ENCODE assay signal across 14 mouse cellular contexts in genomic region chr2:170245637-170246341, GRCm38 (mm10).
DNase-seq lines count a peak whose midpoint lies in the region; ATAC-seq lines count a peak whose summit lies in the region.
"Had no signal": no experiment of that assay in that cellular context is flagged by ENCODE, and none has a peak within 500 bp of the region (broad histone marks: within the 10 kb centered on the region; RNA-seq: fewer than 3 reads in every experiment).

No protein-coding gene starts in this region.

- no peak overlapping the region for H3K4me3 ChIP-seq in forebrain, embryonic 16.5 days (replicated peaks; ENCODE audit: low read length)
- H3K4me3 ChIP-seq in midbrain, embryonic 16.5 days (ENCODE audit: low read depth, low read length) = no peak overlapping the region
- H3K4me3 ChIP-seq: heart, embryonic 15.5 days had no signal

- H3K4me1 ChIP-seq in forebrain, embryonic 16.5 days (replicated peaks; ENCODE audit: control insufficient read depth, insufficient read depth, low read length) = peaks cover 14% of the 10 kb centered on the region
- H3K4me1 ChIP-seq in midbrain, embryonic 16.5 days (ENCODE audit: control insufficient read depth, insufficient read depth, low read length) = peaks cover 13% of the 10 kb centered on the region
- H3K4me1 ChIP-seq: heart, embryonic 15.5 days had no signal

- no peaks in the 10 kb centered on the region for H3K9me3 ChIP-seq in forebrain, embryonic 16.5 days (ENCODE audit: control insufficient read depth, low read length)
- H3K9me3 ChIP-seq in midbrain, embryonic 16.5 days (replicated peaks; ENCODE audit: control insufficient read depth, low read length, poor library complexity, severe bottlenecking) = no peaks in the 10 kb centered on the region
- H3K9me3 ChIP-seq: heart, embryonic 15.5 days had no signal

- no peaks in the 10 kb centered on the region for H3K36me3 ChIP-seq in forebrain, embryonic 16.5 days (ENCODE audit: control insufficient read depth, insufficient read depth)
- H3K36me3 ChIP-seq in midbrain, embryonic 16.5 days (ENCODE audit: control insufficient read depth, insufficient read depth, low read length) = no peaks in the 10 kb centered on the region
- H3K36me3 ChIP-seq: heart, embryonic 15.5 days had no signal

- peak; percentile 31; the same call in 1 of the 2 replicates for ATAC-seq in forebrain, embryonic 16.5 days
- ATAC-seq in midbrain, embryonic 16.5 days = peak; percentile 8; the same call in 1 of the 2 replicates

- 8% methylated on average over 12 of the region's 12 CpGs for WGBS in forebrain, embryonic 16.5 days
- WGBS in midbrain, embryonic 16.5 days = 8% methylated on average over 12 of the region's 12 CpGs

- peak; percentile 32 for DNase-seq in embryo, embryonic 10.5 days (ENCODE audit: low spot score)
- DNase-seq in embryo, embryonic 10 days (ENCODE audit: low spot score) = no peak
- DNase-seq in Muller cell, postnatal 12 days (ENCODE audit: inconsistent ontology term) = peak; percentile 95
- DNase-seq in thymus, postnatal 25 days = no peak
- DNase-seq in heart, adult 11 months = no peak
- no peak for DNase-seq in lung, postnatal 25 days (ENCODE audit: low spot score)
- DNase-seq: cerebellum, postnatal 25 days; gastrocnemius, postnatal 10 days; left cerebral cortex, postnatal 4 days; spleen, adult 18-20 months had no signal

- no peaks in the 10 kb centered on the region for H3K27me3 ChIP-seq in forebrain, embryonic 16.5 days (replicated peaks; ENCODE audit: control insufficient read depth, insufficient read depth, low read length)
- no peaks in the 10 kb centered on the region for H3K27me3 ChIP-seq in midbrain, embryonic 16.5 days (ENCODE audit: control insufficient read depth, insufficient read depth, low read depth, low read length)
- H3K27me3 ChIP-seq: heart, embryonic 15.5 days had no signal

- H3K4me2 ChIP-seq in forebrain, embryonic 16.5 days (ENCODE audit: low read length) = 0 out of 2 replicates have a peak overlapping the region, but pooled peaks have one; percentile 3
- no peak overlapping the region for H3K4me2 ChIP-seq in midbrain, embryonic 16.5 days (ENCODE audit: low read length)
- H3K4me2 ChIP-seq: heart, embryonic 15.5 days had no signal

- H3K9ac ChIP-seq in forebrain, embryonic 16.5 days (replicated peaks; ENCODE audit: low read depth, low read length) = no peak overlapping the region
- no peak overlapping the region for H3K9ac ChIP-seq in midbrain, embryonic 16.5 days (ENCODE audit: low read depth, low read length)
- H3K9ac ChIP-seq: heart, embryonic 15.5 days; liver, embryonic 14.5 days had no signal

- 0 out of 2 replicates have a peak overlapping the region, but pooled peaks have one; percentile 1 for H3K27ac ChIP-seq in forebrain, embryonic 16.5 days (ENCODE audit: low read length)
- H3K27ac ChIP-seq in midbrain, embryonic 16.5 days (ENCODE audit: low read length) = no peak overlapping the region
- H3K27ac ChIP-seq: heart, embryonic 15.5 days; liver, embryonic 14.5 days had no signal

Comparison
In these comparisons a context has a peak if more than half of its experiments do, and no peak if none do; other contexts are left out.
1. DNase-seq: peak in embryo, embryonic 10.5 days (single experiment) and Muller cell, postnatal 12 days (single experiment); none in embryo, embryonic 10 days (single experiment), thymus, postnatal 25 days (single experiment), heart, adult 11 months (single experiment) and lung, postnatal 25 days (single experiment).